ENCODE assay signal across 13 mouse cellular contexts in the genomic region with DNA sequence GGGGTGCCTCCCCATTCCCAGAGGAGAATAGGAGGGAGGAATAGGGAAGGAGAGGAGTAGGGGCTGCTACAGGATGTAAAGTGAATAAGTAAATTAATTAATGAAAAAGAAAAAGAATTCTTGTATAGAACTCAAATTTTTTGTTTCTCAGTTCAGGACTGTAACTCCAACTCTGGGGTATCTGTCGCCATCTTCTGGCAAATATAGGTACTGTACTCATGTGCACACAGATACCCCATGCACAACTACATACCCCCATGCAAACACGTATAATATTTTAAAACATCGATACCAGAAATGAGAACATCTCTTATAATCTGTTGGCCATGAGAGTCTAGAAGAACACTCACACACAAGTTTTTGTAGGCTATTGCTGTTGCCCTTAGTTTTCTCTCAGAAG.
DNase-seq lines count a peak whose midpoint lies in the region; ATAC-seq and TF ChIP-seq lines count a peak whose summit lies in the region.
"Had no signal": no experiment of that assay in that cellular context is flagged by ENCODE, and none has a peak within 500 bp of the region (broad histone marks: within the 10 kb centered on the region; RNA-seq: fewer than 3 reads in every experiment).

No protein-coding gene starts in this region.

- H3K4me3 ChIP-seq in intestine, postnatal 0 days (ENCODE audit: low read depth, low read length): no peak overlapping the region
- H3K4me3 ChIP-seq in intestine, embryonic 16.5 days (ENCODE audit: low read length): no peak overlapping the region
- no peak overlapping the region for H3K4me3 ChIP-seq in midbrain, embryonic 14.5 days (replicated peaks; ENCODE audit: low read depth, low read length)
- no peak overlapping the region for H3K4me3 ChIP-seq in midbrain, embryonic 10.5 days
- H3K4me3 ChIP-seq: embryonic facial prominence, embryonic 13.5 days; heart, embryonic 15.5 days; limb, embryonic 10.5 days; lung, embryonic 15.5 days had no signal

- ATAC-seq in intestine, postnatal 0 days: no peak
- ATAC-seq in intestine, embryonic 16.5 days: no peak
- ATAC-seq in midbrain, embryonic 14.5 days (ENCODE audit: low FRiP score, low TSS enrichment): no peak
- no peak for ATAC-seq in CD4-positive, CD25-positive, alpha-beta regulatory T cell, adult 4 months

- no peaks in the 10 kb centered on the region for H3K4me1 ChIP-seq in intestine, postnatal 0 days (replicated peaks; ENCODE audit: control insufficient read depth, insufficient read depth, low read length)
- H3K4me1 ChIP-seq in intestine, embryonic 16.5 days (ENCODE audit: control insufficient read depth, insufficient read depth, low read length): no peaks in the 10 kb centered on the region
- no peaks in the 10 kb centered on the region for H3K4me1 ChIP-seq in midbrain, embryonic 14.5 days (ENCODE audit: control insufficient read depth, insufficient read depth, low read length)
- H3K4me1 ChIP-seq in midbrain, embryonic 10.5 days: no peaks in the 10 kb centered on the region
- H3K4me1 ChIP-seq: embryonic facial prominence, embryonic 13.5 days; heart, embryonic 15.5 days; limb, embryonic 10.5 days; lung, embryonic 15.5 days had no signal

- peak; percentile 39 for TF ChIP-seq CTCF in intestine, postnatal 0 days (IDR thresholded peaks at IDR 0.05; ENCODE audit: low read depth)

- H3K36me3 ChIP-seq in intestine, postnatal 0 days (ENCODE audit: control insufficient read depth, insufficient read depth): no peaks in the 10 kb centered on the region
- no peaks in the 10 kb centered on the region for H3K36me3 ChIP-seq in intestine, embryonic 16.5 days (ENCODE audit: control insufficient read depth, insufficient read depth, low read length)
- no peaks in the 10 kb centered on the region for H3K36me3 ChIP-seq in midbrain, embryonic 14.5 days (ENCODE audit: control insufficient read depth, insufficient read depth, low read length)
- H3K36me3 ChIP-seq in midbrain, embryonic 10.5 days: no peaks in the 10 kb centered on the region
- H3K36me3 ChIP-seq: embryonic facial prominence, embryonic 13.5 days; heart, embryonic 15.5 days; limb, embryonic 10.5 days; lung, embryonic 15.5 days had no signal

- no peaks in the 10 kb centered on the region for H3K27me3 ChIP-seq in intestine, postnatal 0 days (replicated peaks; ENCODE audit: control insufficient read depth, insufficient read depth, low read length)
- no peaks in the 10 kb centered on the region for H3K27me3 ChIP-seq in intestine, embryonic 16.5 days (replicated peaks; ENCODE audit: control insufficient read depth, insufficient read depth, low read length)
- no peaks in the 10 kb centered on the region for H3K27me3 ChIP-seq in midbrain, embryonic 14.5 days (ENCODE audit: control insufficient read depth, insufficient read depth, low read length)
- no peaks in the 10 kb centered on the region for H3K27me3 ChIP-seq in midbrain, embryonic 10.5 days (ENCODE audit: low read depth, poor library complexity, severe bottlenecking)
- H3K27me3 ChIP-seq: embryonic facial prominence, embryonic 13.5 days; heart, embryonic 15.5 days; lung, embryonic 15.5 days had no signal

- H3K9ac ChIP-seq in intestine, postnatal 0 days (ENCODE audit: low read depth, low read length): no peak overlapping the region
- H3K9ac ChIP-seq in intestine, embryonic 16.5 days (ENCODE audit: low read depth, low read length): no peak overlapping the region
- H3K9ac ChIP-seq in midbrain, embryonic 14.5 days (replicated peaks; ENCODE audit: low read length): no peak overlapping the region
- H3K9ac ChIP-seq: embryonic facial prominence, embryonic 13.5 days; heart, embryonic 15.5 days; lung, embryonic 15.5 days had no signal

- H3K4me2 ChIP-seq in intestine, postnatal 0 days (replicated peaks; ENCODE audit: low read depth): no peak overlapping the region
- H3K4me2 ChIP-seq in intestine, embryonic 16.5 days (ENCODE audit: low read depth, low read length): no peak overlapping the region
- H3K4me2 ChIP-seq in midbrain, embryonic 14.5 days (ENCODE audit: low read length): no peak overlapping the region
- H3K4me2 ChIP-seq: embryonic facial prominence, embryonic 13.5 days; heart, embryonic 15.5 days; lung, embryonic 15.5 days had no signal

- no peaks in the 10 kb centered on the region for H3K9me3 ChIP-seq in intestine, postnatal 0 days (ENCODE audit: control insufficient read depth)
- no peaks in the 10 kb centered on the region for H3K9me3 ChIP-seq in intestine, embryonic 16.5 days (ENCODE audit: control insufficient read depth, low read length)
- no peaks in the 10 kb centered on the region for H3K9me3 ChIP-seq in midbrain, embryonic 14.5 days (ENCODE audit: control insufficient read depth, low read length)
- no peaks in the 10 kb centered on the region for H3K9me3 ChIP-seq in midbrain, embryonic 10.5 days (replicated peaks)
- H3K9me3 ChIP-seq: embryonic facial prominence, embryonic 13.5 days; heart, embryonic 15.5 days; limb, embryonic 10.5 days; lung, embryonic 15.5 days had no signal

- peak; percentile 16 for DNase-seq in adrenal gland, postnatal 14 days
- DNase-seq in adrenal gland, adult 8-10 months: no peak
- peak; percentile 2 for DNase-seq in midbrain, embryonic 14.5 days
- DNase-seq in midbrain, embryonic 10.5 days (ENCODE audit: low spot score): no peak
- DNase-seq in retina, embryonic 14.5 days (ENCODE audit: low spot score): peak; percentile 4
- DNase-seq: B cell, adult 2 months had no signal

- WGBS in intestine, postnatal 0 days: 71% methylated on average over 3 of the region's 3 CpGs
- WGBS in intestine, embryonic 16.5 days: 66% methylated on average over 3 of the region's 3 CpGs
- WGBS in midbrain, embryonic 14.5 days: 73% methylated on average over 3 of the region's 3 CpGs
- 77% methylated on average over 3 of the region's 3 CpGs for WGBS in midbrain, embryonic 10.5 days

- H3K27ac ChIP-seq in intestine, postnatal 0 days (ENCODE audit: low read depth, low read length): no peak overlapping the region
- H3K27ac ChIP-seq in intestine, embryonic 16.5 days (ENCODE audit: low read length): no peak overlapping the region
- no peak overlapping the region for H3K27ac ChIP-seq in midbrain, embryonic 14.5 days (replicated peaks; ENCODE audit: low read depth, low read length)
- H3K27ac ChIP-seq in midbrain, embryonic 10.5 days (replicated peaks): no peak overlapping the region
- H3K27ac ChIP-seq: embryonic facial prominence, embryonic 13.5 days; heart, embryonic 15.5 days; limb, embryonic 10.5 days; lung, embryonic 15.5 days had no signal

Comparison
In these comparisons a context has a peak if more than half of its experiments do, and no peak if none do; other contexts are left out.
1. DNase-seq: peak in adrenal gland, postnatal 14 days (single experiment), midbrain, embryonic 14.5 days (single experiment) and retina, embryonic 14.5 days (single experiment); none in adrenal gland, adult 8-10 months (single experiment) and midbrain, embryonic 10.5 days (single experiment).